Mouse (Mus musculus): ENCODE data around the gene Krtap5-1. TPM values are rescaled to one million over a fixed set of nuclear protein-coding genes. Genes with fewer than 3 reads are reported as not detected.

Gene Krtap5-1
- total and polyA plus RNA-seq, 2 experiments from 2014 or later = not detected

- ATAC-seq (ENCODE audit: low FRiP score) (no peak), DNase-seq (ENCODE audit: low spot score) (peak; percentile 76)
- peak; percentile 86 for TF ChIP-seq CTCF (IDR thresholded peaks at IDR 0.05)
- WGBS = 0% methylated on average over 2 of the region's 2 CpGs
- Histone ChIP-seq H3K27ac (ENCODE audit: low read depth, low read length) (no peak overlapping the region), H3K4me1 (ENCODE audit: insufficient read depth, low read length) (no peaks in the 10 kb centered on the region), H3K4me3 (ENCODE audit: low read depth, low read length) (no peak overlapping the region), H3K9me3 (ENCODE audit: low read length) (no peaks in the 10 kb centered on the region), H3K27me3 (ENCODE audit: insufficient read depth, low read length) (no peaks in the 10 kb centered on the region), H3K9ac (replicated peaks; ENCODE audit: low read length, poor library complexity, severe bottlenecking) (no peak overlapping the region), H3K4me2 (ENCODE audit: low read depth, low read length, poor library complexity, severe bottlenecking) (no peak overlapping the region), H3K36me3 (ENCODE audit: insufficient read depth, low read length) (no peaks in the 10 kb centered on the region)
Measured at GRCm38 (mm10) chr7:142255517-142255916, 41.4 kb downstream of the Krtap5-1 start.

DNA sequence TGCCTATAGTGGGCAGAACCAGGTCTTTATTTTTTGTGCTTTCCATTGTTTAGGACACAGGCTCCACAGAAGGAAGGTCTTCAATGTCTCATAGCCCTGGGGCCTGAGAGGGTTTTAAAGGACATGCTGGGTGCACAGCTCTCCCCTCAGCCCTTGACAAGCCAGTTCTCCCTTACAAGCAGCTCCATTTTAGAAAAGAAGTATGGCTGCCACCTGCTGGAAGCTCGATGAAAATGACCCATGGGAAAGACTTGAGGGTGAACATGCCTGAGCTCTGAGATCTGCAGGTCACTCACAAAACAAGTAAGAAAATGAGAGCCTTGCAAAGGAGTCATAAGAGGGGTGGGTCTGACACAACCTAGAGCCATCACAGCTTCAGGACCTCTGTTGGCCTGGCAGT lies 47.1 kb downstream of the Krtap5-1 start:
- ATAC-seq (ENCODE audit: low FRiP score) (no peak), DNase-seq (ENCODE audit: low spot score) (peak; percentile 63)
- 4% methylated on average over 1 of the region's 1 CpGs for WGBS
- H3K4me2 ChIP-seq (ENCODE audit: low read depth, low read length, poor library complexity, severe bottlenecking) = no peak overlapping the region
- H3K36me3 ChIP-seq (ENCODE audit: insufficient read depth, low read length) = no peaks in the 10 kb centered on the region
- H3K27me3 ChIP-seq (ENCODE audit: insufficient read depth, low read length) = no peaks in the 10 kb centered on the region
- no peak overlapping the region for H3K9ac ChIP-seq (replicated peaks; ENCODE audit: low read length, poor library complexity, severe bottlenecking)
- peak; percentile 82 for TF ChIP-seq CTCF (IDR thresholded peaks at IDR 0.05)
- no peak overlapping the region for H3K4me3 ChIP-seq (ENCODE audit: low read depth, low read length)
- no peaks in the 10 kb centered on the region for H3K4me1 ChIP-seq (ENCODE audit: insufficient read depth, low read length)
- no peaks in the 10 kb centered on the region for H3K9me3 ChIP-seq (ENCODE audit: low read length)
- no peak overlapping the region for H3K27ac ChIP-seq (ENCODE audit: low read depth, low read length)

Other genes with a start within 250 kb of the Krtap5-1 start
- 27.4 and 31.6 TPM in 2 replicates for gene Mob2, start 236.1 kb downstream of the Krtap5-1 start, total RNA-seq (2014; rRNA removed)
- 38.0 and 41.3 TPM in 2 replicates for gene Mob2, start 236.1 kb downstream of the Krtap5-1 start, polyA plus RNA-seq (2015; fragmentation: Nextera tagmentation; extraction: Ambion mirVana)
- 144 and 175 TPM in 2 replicates for gene Dusp8, start 201.3 kb downstream of the Krtap5-1 start, total RNA-seq (2014; rRNA removed)
- gene Dusp8, start 201.3 kb downstream of the Krtap5-1 start, polyA plus RNA-seq (2015; fragmentation: Nextera tagmentation; extraction: Ambion mirVana) = 94.2 and 99.9 TPM in 2 replicates
- gene Gm45618, start 176.4 kb downstream of the Krtap5-1 start, total RNA-seq (2014; rRNA removed) = not detected in 2 replicates
- not detected in 2 replicates for gene Gm45618, start 176.4 kb downstream of the Krtap5-1 start, polyA plus RNA-seq (2015; fragmentation: Nextera tagmentation; extraction: Ambion mirVana)
- not detected in 2 replicates for gene Gm39115, start 161.1 kb downstream of the Krtap5-1 start, total RNA-seq (2014; rRNA removed)
- not detected in 2 replicates for gene Gm39115, start 161.1 kb downstream of the Krtap5-1 start, polyA plus RNA-seq (2015; fragmentation: Nextera tagmentation; extraction: Ambion mirVana)
- not detected in 2 replicates for gene Gm45337, start 152.5 kb downstream of the Krtap5-1 start, total RNA-seq (2014; rRNA removed)
- gene Gm45337, start 152.5 kb downstream of the Krtap5-1 start, polyA plus RNA-seq (2015; fragmentation: Nextera tagmentation; extraction: Ambion mirVana) = not detected in 2 replicates
- not detected in 2 replicates for gene Gm29735, start 140.0 kb downstream of the Krtap5-1 start, total RNA-seq (2014; rRNA removed)
- not detected in 2 replicates for gene Gm29735, start 140.0 kb downstream of the Krtap5-1 start, polyA plus RNA-seq (2015; fragmentation: Nextera tagmentation; extraction: Ambion mirVana)
- gene Gm4553, start 131.4 kb downstream of the Krtap5-1 start, total RNA-seq (2014; rRNA removed) = not detected in 2 replicates
- gene Gm4553, start 131.4 kb downstream of the Krtap5-1 start, polyA plus RNA-seq (2015; fragmentation: Nextera tagmentation; extraction: Ambion mirVana) = not detected in 2 replicates
- not detected in 2 replicates for gene Krtap5-2, start 121.1 kb downstream of the Krtap5-1 start, total RNA-seq (2014; rRNA removed)
- not detected in 2 replicates for gene Krtap5-2, start 121.1 kb downstream of the Krtap5-1 start, polyA plus RNA-seq (2015; fragmentation: Nextera tagmentation; extraction: Ambion mirVana)
- not detected in 2 replicates for gene Gm10153, start 106.7 kb downstream of the Krtap5-1 start, total RNA-seq (2014; rRNA removed)
- gene Gm10153, start 106.7 kb downstream of the Krtap5-1 start, polyA plus RNA-seq (2015; fragmentation: Nextera tagmentation; extraction: Ambion mirVana) = not detected in 2 replicates
- not detected in 2 replicates for gene Krtap5-3, start 95.8 kb downstream of the Krtap5-1 start, total RNA-seq (2014; rRNA removed)
- not detected in 2 replicates for gene Krtap5-3, start 95.8 kb downstream of the Krtap5-1 start, polyA plus RNA-seq (2015; fragmentation: Nextera tagmentation; extraction: Ambion mirVana)
- gene Gm7579, start 85.3 kb downstream of the Krtap5-1 start, total RNA-seq (2014; rRNA removed) = not detected in 2 replicates
- not detected in 2 replicates for gene Gm7579, start 85.3 kb downstream of the Krtap5-1 start, polyA plus RNA-seq (2015; fragmentation: Nextera tagmentation; extraction: Ambion mirVana)
- not detected in 2 replicates for gene Krtap5-5, start 67.1 kb downstream of the Krtap5-1 start, total RNA-seq (2014; rRNA removed)
- not detected in 2 replicates for gene Krtap5-5, start 67.1 kb downstream of the Krtap5-1 start, polyA plus RNA-seq (2015; fragmentation: Nextera tagmentation; extraction: Ambion mirVana)
- gene Gm40460, start 56.0 kb downstream of the Krtap5-1 start, total RNA-seq (2014; rRNA removed) = not detected in 2 replicates
- gene Gm40460, start 56.0 kb downstream of the Krtap5-1 start, polyA plus RNA-seq (2015; fragmentation: Nextera tagmentation; extraction: Ambion mirVana) = not detected in 2 replicates
- gene Gm2431, start 38.8 kb downstream of the Krtap5-1 start, total RNA-seq (2014; rRNA removed) = not detected in 2 replicates
- gene Gm2431, start 38.8 kb downstream of the Krtap5-1 start, polyA plus RNA-seq (2015; fragmentation: Nextera tagmentation; extraction: Ambion mirVana) = not detected in 2 replicates
- not detected in 2 replicates for gene Gm4559, start 22.8 kb downstream of the Krtap5-1 start, total RNA-seq (2014; rRNA removed)
- gene Gm4559, start 22.8 kb downstream of the Krtap5-1 start, polyA plus RNA-seq (2015; fragmentation: Nextera tagmentation; extraction: Ambion mirVana) = not detected in 2 replicates
- gene Krtap5-4, start 6.4 kb upstream of the Krtap5-1 start, total RNA-seq (2014; rRNA removed) = not detected in 2 replicates
- gene Krtap5-4, start 6.4 kb upstream of the Krtap5-1 start, polyA plus RNA-seq (2015; fragmentation: Nextera tagmentation; extraction: Ambion mirVana) = not detected in 2 replicates
- 16.4 and 21.8 TPM in 2 replicates for gene Ifitm10, start 76.6 kb upstream of the Krtap5-1 start, total RNA-seq (2014; rRNA removed)
- gene Ifitm10, start 76.6 kb upstream of the Krtap5-1 start, polyA plus RNA-seq (2015; fragmentation: Nextera tagmentation; extraction: Ambion mirVana) = 20.8 and 23.5 TPM in 2 replicates
- gene Gm49369, start 85.5 kb upstream of the Krtap5-1 start, total RNA-seq (2014; rRNA removed) = 3.3 TPM in 1 of 2 replicates, not detected in the other
- gene Gm49369, start 85.5 kb upstream of the Krtap5-1 start, polyA plus RNA-seq (2015; fragmentation: Nextera tagmentation; extraction: Ambion mirVana) = not detected in 2 replicates
- gene Ctsd, start 90.9 kb upstream of the Krtap5-1 start, total RNA-seq (2014; rRNA removed) = 520 and 652 TPM in 2 replicates
- gene Ctsd, start 90.9 kb upstream of the Krtap5-1 start, polyA plus RNA-seq (2015; fragmentation: Nextera tagmentation; extraction: Ambion mirVana) = 320 and 345 TPM in 2 replicates
- not detected in 2 replicates for gene Syt8, start 137.7 kb upstream of the Krtap5-1 start, total RNA-seq (2014; rRNA removed)
- gene Syt8, start 137.7 kb upstream of the Krtap5-1 start, polyA plus RNA-seq (2015; fragmentation: Nextera tagmentation; extraction: Ambion mirVana) = not detected in 2 replicates
- gene Tnni2, start 144.7 kb upstream of the Krtap5-1 start, total RNA-seq (2014; rRNA removed) = not detected in 2 replicates
- 0.46 and 0.56 TPM in 2 replicates for gene Tnni2, start 144.7 kb upstream of the Krtap5-1 start, polyA plus RNA-seq (2015; fragmentation: Nextera tagmentation; extraction: Ambion mirVana)
- 5.1 and 11.0 TPM in 2 replicates for gene Lsp1, start 163.7 kb upstream of the Krtap5-1 start, total RNA-seq (2014; rRNA removed)
- 5.3 and 8.7 TPM in 2 replicates for gene Lsp1, start 163.7 kb upstream of the Krtap5-1 start, polyA plus RNA-seq (2015; fragmentation: Nextera tagmentation; extraction: Ambion mirVana)
- 1.3 and 1.5 TPM in 2 replicates for gene Tnnt3, start 201.7 kb upstream of the Krtap5-1 start, total RNA-seq (2014; rRNA removed)
- 2.0 and 3.1 TPM in 2 replicates for gene Tnnt3, start 201.7 kb upstream of the Krtap5-1 start, polyA plus RNA-seq (2015; fragmentation: Nextera tagmentation; extraction: Ambion mirVana)
- gene Mrpl23, start 235.6 kb upstream of the Krtap5-1 start, total RNA-seq (2014; rRNA removed) = 56.3 and 60.8 TPM in 2 replicates
- 24.6 and 30.1 TPM in 2 replicates for gene Mrpl23, start 235.6 kb upstream of the Krtap5-1 start, polyA plus RNA-seq (2015; fragmentation: Nextera tagmentation; extraction: Ambion mirVana)

All from midbrain, postnatal 0 days (tissue).